Mouse (Mus musculus) neural tube, embryonic 15.5 days (tissue): ENCODE results near the gene Gstcd. TPM values are rescaled to one million over a fixed set of nuclear protein-coding genes. Genes with fewer than 3 reads are reported as not detected.

Experiments used
- ATAC-seq: fragments of 200-750 bp; cut with Nextera tagmentation; 2 replicates; pipeline ENCODE4 v1.8.0; 2017; ENCODE audit warnings: mild to moderate bottlenecking, moderate TSS enrichment, moderate library complexity; ENCODE audit not compliant: low FRiP score
- H3K27ac ChIP-seq: fragments of 300-500 bp; sonication (generic); replicated peaks from 2 replicates; pipeline ENCODE4 v1.5.1; 2015; ENCODE audit warnings: mild to moderate bottlenecking, inconsistent platforms
- H3K27me3 ChIP-seq: fragments of 300-500 bp; sonication (generic); replicated peaks from 2 replicates; pipeline ENCODE4 v1.6.1; 2015; ENCODE audit warnings: inconsistent platforms
- H3K36me3 ChIP-seq: fragments of 300-500 bp; sonication (generic); 2 replicates; pipeline ENCODE4 v1.6.1; 2015; ENCODE audit warnings: inconsistent platforms
- H3K4me1 ChIP-seq: fragments of 300-500 bp; sonication (generic); 2 replicates; pipeline ENCODE4 v1.6.1; 2015; ENCODE audit warnings: inconsistent platforms
- H3K4me2 ChIP-seq: fragments of 300-500 bp; sonication (generic); 2 replicates; pipeline ENCODE4 v1.6.1; 2015; ENCODE audit warnings: inconsistent platforms, mild to moderate bottlenecking, moderate library complexity
- H3K4me3 ChIP-seq: fragments of 300-500 bp; sonication (generic); replicated peaks from 2 replicates; pipeline ENCODE4 v1.5.1; 2015; ENCODE audit warnings: mild to moderate bottlenecking, inconsistent platforms
- H3K9ac ChIP-seq: fragments of 300-500 bp; sonication (generic); replicated peaks from 2 replicates; pipeline ENCODE4 v1.6.1; 2015; ENCODE audit warnings: mild to moderate bottlenecking, inconsistent platforms
- H3K9me3 ChIP-seq: fragments of 300-500 bp; sonication (generic); replicated peaks from 2 replicates; pipeline ENCODE4 v1.6.1; 2016; ENCODE audit warnings: inconsistent platforms
- WGBS: fragments of 180-500 bp; shearing (Covaris S2); methylation state at CpG from one replicate; pipeline ENCODE4 v1.1.7; 2015; ENCODE audit warnings: mixed read lengths; 5-methylcytosine and 5-hydroxymethylcytosine counted together
- polyA plus RNA-seq: library from polyadenylated mRNA; unstranded; fragments of >200 nt; fragmentation: Nextera tagmentation; extraction: Ambion mirVana; gene quantifications from 2 replicates; pipeline ENCODE4 v1.2.1, GENCODE M21; 2015

The Gstcd gene
- 2.9 and 4.2 TPM in 2 replicates for polyA plus RNA-seq

DNA sequence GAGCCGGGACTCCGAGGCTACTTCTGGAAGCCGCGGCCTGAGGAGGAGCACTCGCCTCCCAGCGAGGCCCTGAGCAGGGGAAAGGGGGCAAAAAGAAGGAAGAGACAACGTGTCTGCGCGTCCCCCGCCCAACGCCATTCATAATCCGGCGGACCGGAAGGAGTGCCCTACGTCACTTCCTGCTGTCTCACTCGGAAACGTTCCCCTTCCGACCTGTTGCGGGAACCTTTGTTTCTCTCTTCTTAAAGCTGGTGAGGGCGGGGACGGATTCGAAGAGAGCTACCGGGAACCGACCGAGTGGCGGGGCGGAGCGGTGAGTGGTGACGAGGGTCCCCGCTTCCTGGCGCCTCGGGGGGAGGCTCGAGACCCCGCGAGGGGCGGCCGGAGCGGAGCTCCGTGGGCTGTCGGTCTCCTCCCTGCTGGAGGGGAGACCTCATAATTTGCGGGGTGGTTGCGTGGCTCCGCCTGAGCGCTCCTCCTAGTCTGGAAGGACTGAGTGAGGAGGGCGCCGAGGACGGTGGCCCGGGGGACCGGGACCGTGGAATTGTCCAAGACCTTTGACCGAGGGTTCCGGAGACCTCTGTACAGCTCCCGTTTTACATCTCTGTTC, at the start of gene Gstcd, which contains the start of gene Ints12:
TSS of gene Gstcd (minus strand) at position 370 of the 610 bp plus-strand sequence.
TSS of gene Ints12 (plus strand) at position 177 of the 610 bp plus-strand sequence.
- H3K27me3 ChIP-seq = no peaks in the 10 kb centered on the region
- no peaks in the 10 kb centered on the region for H3K9me3 ChIP-seq
- ATAC-seq = peak; percentile 99
- H3K36me3 ChIP-seq = peaks cover 2% of the 10 kb centered on the region; the same call in 1 of the 2 replicates
- peak within 1 kb of the TSS; percentile 60 for H3K4me2 ChIP-seq
- peak within 1 kb of the TSS; percentile 88 for H3K4me3 ChIP-seq
- WGBS = under 1% methylated on average over 53 of the region's 53 CpGs
- peak within 1 kb of the TSS; percentile 98 for H3K27ac ChIP-seq
- H3K9ac ChIP-seq = peak within 1 kb of the TSS; percentile 85
- H3K4me1 ChIP-seq = peaks cover 27% of the 10 kb centered on the region

DNA sequence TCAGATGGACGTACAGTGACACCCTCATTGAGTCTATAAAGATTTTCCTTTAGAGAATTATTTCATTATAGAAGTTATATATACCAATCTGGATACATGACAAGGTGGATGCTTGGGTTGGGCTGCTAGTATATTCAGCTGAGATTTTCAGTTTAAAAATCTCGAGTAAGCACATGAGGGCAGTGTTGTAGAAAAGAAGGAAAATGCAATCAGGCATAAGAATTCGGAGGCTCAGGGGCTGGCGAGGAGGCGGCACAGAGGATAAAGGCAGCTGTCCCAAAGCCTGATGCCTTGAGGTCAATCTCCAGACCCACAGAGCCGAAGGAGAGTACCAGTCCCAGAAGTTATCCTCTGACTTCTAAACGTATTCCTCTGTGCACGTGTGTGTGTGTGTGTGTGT, 40.8 kb upstream of the Gstcd start:
- no peak overlapping the region for H3K27ac ChIP-seq
- ATAC-seq = no peak
- no peak overlapping the region for H3K9ac ChIP-seq
- H3K4me1 ChIP-seq = no peaks in the 10 kb centered on the region
- H3K4me3 ChIP-seq = no peak overlapping the region
- H3K9me3 ChIP-seq = no peaks in the 10 kb centered on the region
- H3K27me3 ChIP-seq = no peaks in the 10 kb centered on the region
- WGBS = 70% methylated on average over 8 of the region's 8 CpGs
- no peak overlapping the region for H3K4me2 ChIP-seq
- H3K36me3 ChIP-seq = no peaks in the 10 kb centered on the region

- no peaks in the 10 kb centered on the region for H3K4me1 ChIP-seq
- WGBS = 94% methylated on average over 5 of the region's 5 CpGs
- ATAC-seq = no peak
Observed at GRCm38 (mm10) chr3:133131372-133131771, 39.5 kb upstream of the Gstcd start.

GRCm38 (mm10) chr3:133113281-133113680, 21.4 kb upstream of the Gstcd start:
- Histone ChIP-seq H3K4me2 (no peak overlapping the region), H3K9me3 (no peaks in the 10 kb centered on the region), H3K4me1 (no peaks in the 10 kb centered on the region), H3K27ac (no peak overlapping the region), H3K36me3 (peaks cover 13% of the 10 kb centered on the region), H3K27me3 (no peaks in the 10 kb centered on the region), H3K4me3 (no peak overlapping the region), H3K9ac (no peak overlapping the region)
- WGBS = 58% methylated on average over 1 of the region's 1 CpGs
- no peak for ATAC-seq

More at GRCm38 (mm10) chr3:133131372-133131771, 39.5 kb upstream of the Gstcd start:
- no peak overlapping the region for H3K4me3 ChIP-seq
- H3K4me2 ChIP-seq = no peak overlapping the region
- H3K9me3 ChIP-seq = no peaks in the 10 kb centered on the region
- no peaks in the 10 kb centered on the region for H3K36me3 ChIP-seq
- H3K27me3 ChIP-seq = no peaks in the 10 kb centered on the region
- H3K27ac ChIP-seq = no peak overlapping the region
- no peak overlapping the region for H3K9ac ChIP-seq

DNA sequence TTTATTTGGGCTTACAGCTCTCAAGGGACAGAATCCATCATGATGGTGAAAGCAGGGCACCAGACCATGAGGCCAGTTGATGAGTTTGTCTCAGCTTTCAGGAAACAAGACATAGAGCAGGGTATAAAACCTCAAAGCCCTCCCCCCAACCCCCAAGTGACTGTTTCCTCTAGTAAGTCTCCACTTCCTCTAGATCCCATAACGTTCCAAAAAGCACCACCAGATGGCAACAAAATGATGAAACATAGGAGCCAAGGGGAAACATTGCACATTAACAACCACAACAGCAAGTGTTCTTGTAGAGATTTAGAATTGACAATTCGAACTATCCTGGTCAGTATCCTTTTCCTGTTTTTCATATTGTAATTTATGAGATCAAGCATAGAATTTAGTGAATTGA, 19.9 kb upstream of the Gstcd start:
- WGBS = 41% methylated on average over 2 of the region's 2 CpGs
- H3K9ac ChIP-seq = no peak overlapping the region
- H3K4me1 ChIP-seq = no peaks in the 10 kb centered on the region
- peaks cover 23% of the 10 kb centered on the region for H3K36me3 ChIP-seq
- H3K27ac ChIP-seq = no peak overlapping the region
- no peak overlapping the region for H3K4me2 ChIP-seq
- no peaks in the 10 kb centered on the region for H3K27me3 ChIP-seq
- no peak overlapping the region for H3K4me3 ChIP-seq
- H3K9me3 ChIP-seq = no peaks in the 10 kb centered on the region
- no peak for ATAC-seq

DNA sequence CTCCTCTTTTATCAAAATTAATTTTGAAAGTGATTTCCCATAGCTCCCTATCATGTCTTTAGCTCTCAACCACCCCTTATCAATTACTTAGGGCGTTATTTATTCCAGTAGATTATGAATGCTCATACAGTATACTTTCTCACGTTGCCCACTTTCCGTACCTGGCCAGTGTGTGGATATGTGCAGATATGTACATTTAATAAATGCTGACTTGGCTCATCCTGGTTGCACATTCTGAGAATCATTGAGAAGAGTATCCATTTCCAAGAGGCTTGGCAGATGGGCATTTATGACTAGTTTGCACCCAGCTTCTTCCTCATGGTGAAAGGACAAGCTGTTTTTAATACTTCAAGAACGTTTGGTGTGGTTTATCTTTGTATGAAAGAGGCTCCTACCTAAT, 18.0 kb upstream of the Gstcd start:
- Histone ChIP-seq H3K36me3 (peaks cover 37% of the 10 kb centered on the region), H3K27me3 (no peaks in the 10 kb centered on the region), H3K9ac (no peak overlapping the region), H3K27ac (no peak overlapping the region), H3K4me2 (no peak overlapping the region), H3K4me3 (no peak overlapping the region), H3K9me3 (no peaks in the 10 kb centered on the region), H3K4me1 (no peaks in the 10 kb centered on the region)
- WGBS = 95% methylated on average over 4 of the region's 4 CpGs
- ATAC-seq = no peak

DNA sequence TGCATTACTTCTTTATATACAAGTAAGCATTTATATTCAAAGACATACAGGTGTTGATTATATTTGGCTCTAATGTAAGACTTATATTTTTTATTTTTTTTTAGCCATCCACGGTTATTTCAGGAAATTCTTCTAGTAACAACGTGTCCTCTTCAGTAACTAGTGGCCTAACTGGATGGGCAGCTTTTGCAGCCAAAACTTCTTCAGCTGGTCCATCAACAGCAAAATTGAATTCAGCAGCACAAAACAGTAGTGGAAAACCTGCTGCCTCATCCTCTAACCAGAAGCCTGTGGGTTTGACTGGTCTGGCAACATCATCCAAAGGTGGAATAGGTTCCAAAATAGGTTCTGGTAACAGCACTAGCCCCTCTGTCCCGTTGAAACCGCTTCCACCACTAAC, 16.9 kb upstream of the Gstcd start:
- no peaks in the 10 kb centered on the region for H3K4me1 ChIP-seq
- no peak overlapping the region for H3K4me3 ChIP-seq
- no peak overlapping the region for H3K9ac ChIP-seq
- no peaks in the 10 kb centered on the region for H3K27me3 ChIP-seq
- ATAC-seq = no peak
- peaks cover 45% of the 10 kb centered on the region for H3K36me3 ChIP-seq
- no peak overlapping the region for H3K27ac ChIP-seq
- no peak overlapping the region for H3K4me2 ChIP-seq
- WGBS = 99% methylated on average over 4 of the region's 4 CpGs
- H3K9me3 ChIP-seq = no peaks in the 10 kb centered on the region

DNA sequence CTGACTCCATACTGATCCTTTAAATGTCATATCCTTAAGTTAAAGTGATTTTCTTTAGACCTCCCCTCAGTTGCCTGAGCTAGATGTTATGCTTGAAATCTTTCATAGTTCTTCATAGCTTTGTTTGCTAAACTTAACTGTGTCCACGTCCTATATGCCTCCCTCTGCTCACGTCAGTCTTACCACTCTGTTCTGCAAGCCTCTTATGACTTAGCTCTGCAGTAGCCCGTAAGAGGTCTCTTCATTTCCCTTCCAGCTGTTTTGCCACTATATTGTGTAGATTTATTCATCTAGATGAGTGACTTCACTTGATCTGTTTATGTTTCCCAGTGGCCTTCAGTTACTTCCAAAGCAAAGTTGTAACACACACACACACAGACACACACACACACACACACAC, 12.6 kb upstream of the Gstcd start:
- Histone ChIP-seq H3K9me3 (no peaks in the 10 kb centered on the region), H3K9ac (no peak overlapping the region), H3K27ac (no peak overlapping the region), H3K4me2 (no peak overlapping the region), H3K4me1 (no peaks in the 10 kb centered on the region), H3K27me3 (no peaks in the 10 kb centered on the region), H3K4me3 (no peak overlapping the region), H3K36me3 (peaks cover 63% of the 10 kb centered on the region)
- ATAC-seq = no peak
- 90% methylated on average over 3 of the region's 3 CpGs for WGBS

DNA sequence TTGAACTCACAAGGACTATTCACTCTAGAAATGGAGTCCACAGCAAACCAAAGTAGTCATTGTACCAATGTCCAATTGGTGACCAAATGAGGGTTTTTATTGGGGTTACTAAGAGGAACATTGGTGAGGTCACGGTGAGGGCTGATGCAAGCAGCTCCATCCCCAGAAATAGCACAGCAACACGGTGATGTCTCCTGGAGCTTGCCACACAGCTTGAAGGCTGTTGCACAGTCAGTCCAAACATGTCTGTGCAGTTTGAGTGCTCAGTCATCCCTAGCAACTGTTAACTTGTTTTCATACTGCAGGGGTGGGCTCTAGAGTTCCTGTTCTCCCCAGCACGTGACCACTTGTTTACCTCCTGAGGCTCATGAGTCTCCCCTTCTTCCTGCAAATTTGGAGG, 11.9 kb upstream of the Gstcd start:
- no peaks in the 10 kb centered on the region for H3K4me1 ChIP-seq
- no peak overlapping the region for H3K9ac ChIP-seq
- H3K27me3 ChIP-seq = no peaks in the 10 kb centered on the region
- no peak overlapping the region for H3K4me2 ChIP-seq
- no peak overlapping the region for H3K27ac ChIP-seq
- no peaks in the 10 kb centered on the region for H3K9me3 ChIP-seq
- peaks cover 64% of the 10 kb centered on the region for H3K36me3 ChIP-seq
- no peak for ATAC-seq
- H3K4me3 ChIP-seq = no peak overlapping the region
- 91% methylated on average over 3 of the region's 3 CpGs for WGBS

DNA sequence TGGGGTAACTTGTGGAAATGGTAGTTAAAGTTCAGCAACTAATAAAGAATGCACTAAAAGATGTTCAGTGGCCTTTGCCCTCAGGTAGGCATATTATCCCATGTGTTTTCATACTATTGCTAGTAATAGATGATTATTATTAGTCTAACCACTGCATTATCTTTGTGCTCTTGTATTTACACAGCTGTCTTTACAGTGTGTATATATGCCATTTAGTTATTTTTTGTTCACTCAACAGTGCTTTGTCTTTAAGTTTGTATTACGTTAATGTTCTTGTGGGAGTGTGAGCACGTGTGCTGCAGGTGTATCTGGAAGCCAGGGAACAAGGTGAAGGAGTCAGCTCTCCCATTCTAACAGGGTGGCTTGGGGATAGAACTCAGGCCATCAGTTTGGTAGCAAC, 7.1 kb upstream of the Gstcd start:
- 91% methylated on average over 2 of the region's 2 CpGs for WGBS
- no peak for ATAC-seq
- H3K27me3 ChIP-seq = no peaks in the 10 kb centered on the region
- peaks cover 46% of the 10 kb centered on the region for H3K36me3 ChIP-seq
- no peak overlapping the region for H3K4me3 ChIP-seq
- no peak overlapping the region for H3K27ac ChIP-seq
- H3K9me3 ChIP-seq = no peaks in the 10 kb centered on the region
- no peak overlapping the region for H3K4me2 ChIP-seq
- 0 out of 2 replicates have a peak, but pooled peaks cover 5% of the 10 kb centered on the region for H3K4me1 ChIP-seq
- no peak overlapping the region for H3K9ac ChIP-seq

GRCm38 (mm10) chr3:133098336-133098735, 6.5 kb upstream of the Gstcd start:
- H3K9ac ChIP-seq = no peak overlapping the region

DNA sequence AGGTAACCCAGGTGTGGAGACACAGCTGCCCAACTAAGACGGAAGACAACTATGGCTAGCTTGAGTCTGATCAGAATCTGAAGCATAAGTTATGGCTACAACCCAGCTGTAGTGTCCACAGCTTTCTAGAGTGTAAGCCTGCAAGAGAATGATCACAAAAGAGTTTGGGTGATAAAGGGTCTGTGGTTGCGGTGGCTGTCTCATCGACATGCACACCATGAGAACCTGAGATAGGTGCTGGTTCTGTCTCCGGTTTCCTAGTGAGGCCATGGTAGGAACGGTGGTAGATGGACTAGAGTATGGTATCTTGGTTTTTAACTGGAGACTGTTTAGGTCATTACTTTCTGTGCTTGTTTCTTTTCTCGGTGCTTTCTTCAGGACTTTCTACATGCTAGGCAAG, 6.1 kb upstream of the Gstcd start:
- Histone ChIP-seq H3K36me3 (peaks cover 40% of the 10 kb centered on the region), H3K4me1 (peaks cover 13% of the 10 kb centered on the region), H3K9me3 (no peaks in the 10 kb centered on the region), H3K27ac (no peak overlapping the region), H3K4me3 (no peak overlapping the region), H3K9ac (no peak overlapping the region), H3K27me3 (no peaks in the 10 kb centered on the region), H3K4me2 (no peak overlapping the region)
- no peak for ATAC-seq
- WGBS = 99% methylated on average over 6 of the region's 6 CpGs

More at GRCm38 (mm10) chr3:133098336-133098735, 6.5 kb upstream of the Gstcd start:
- ATAC-seq = no peak
- Histone ChIP-seq H3K27me3 (no peaks in the 10 kb centered on the region), H3K9me3 (no peaks in the 10 kb centered on the region), H3K36me3 (peaks cover 40% of the 10 kb centered on the region), H3K27ac (no peak overlapping the region), H3K4me3 (no peak overlapping the region), H3K4me2 (no peak overlapping the region), H3K4me1 (peaks cover 9% of the 10 kb centered on the region; the same call in 1 of the 2 replicates)
- 95% methylated on average over 4 of the region's 4 CpGs for WGBS
